Mouse (Mus musculus): ENCODE data around the gene Platr17. TPM values are rescaled to one million over a fixed set of nuclear protein-coding genes. Genes with fewer than 3 reads are reported as not detected.
A peak's percentile ranks its signal among the peaks of the same experiment; 100 is the strongest.
"Not testable (repeated sequence)": the region's sequence is repeated elsewhere in the genome, so short reads cannot be mapped to it uniquely, and the experiment has no call there.

Gene Platr17
- total and polyA plus RNA-seq, 2 experiments = 0.18 TPM; not detected in 1

GRCm38 (mm10) chr17:33889941-33890532 is 14.9 kb upstream of the Platr17 start:
- H3K27me3 ChIP-seq (ENCODE audit: control insufficient read depth, insufficient read depth, low read length); H3K27ac ChIP-seq (replicated peaks; ENCODE audit: insufficient read depth, low read depth, low read length); H3K79me2 ChIP-seq (ENCODE audit: control insufficient read depth, insufficient read depth, low read length); DNase-seq (ENCODE audit: extremely low read depth, low read depth, low spot score); H3K4me1 ChIP-seq (ENCODE audit: control insufficient read depth, insufficient read depth, low read length); H3K36me3 ChIP-seq (ENCODE audit: control insufficient read depth, insufficient read depth, low read length): not testable (repeated sequence)
- 2% methylated on average over 44 of the region's 44 CpGs for WGBS
- Histone ChIP-seq H3K9ac (ENCODE audit: low read depth, low read length) (peak overlapping the region; percentile 71), H3K4me3 (ENCODE audit: insufficient read depth, low read depth, low read length) (peak overlapping the region; percentile 82)

GRCm38 (mm10) chr17:33890533-33891059 is 14.3 kb upstream of the Platr17 start, which contains the start of gene Kifc1:
Kifc1 (minus strand) TSS chr17:33890661.
- DNase-seq (ENCODE audit: extremely low read depth, low read depth, low spot score) = peak; percentile 96
- TF ChIP-seq CTCF (IDR thresholded peaks at IDR 0.05; ENCODE audit: low read depth, low read length) (peak; percentile 97), POLR2A (IDR thresholded peaks at IDR 0.05; ENCODE audit: extremely low read depth, insufficient read depth, low read length) (no peak)
- H3K27ac ChIP-seq (replicated peaks; ENCODE audit: insufficient read depth, low read depth, low read length) = no peak within 1 kb of the TSS
- under 1% methylated on average over 49 of the region's 49 CpGs for WGBS
- no peaks in the 10 kb centered on the region for H3K36me3 ChIP-seq (ENCODE audit: control insufficient read depth, insufficient read depth, low read length)
- H3K79me2 ChIP-seq (ENCODE audit: control insufficient read depth, insufficient read depth, low read length) = 0 out of 2 replicates have a peak, but pooled peaks cover 6% of the 10 kb centered on the region
- no peaks in the 10 kb centered on the region for H3K27me3 ChIP-seq (ENCODE audit: control insufficient read depth, insufficient read depth, low read length)
- peak within 1 kb of the TSS; percentile 82 for H3K4me3 ChIP-seq (ENCODE audit: insufficient read depth, low read depth, low read length)
- H3K4me1 ChIP-seq (ENCODE audit: control insufficient read depth, insufficient read depth, low read length) = no peaks in the 10 kb centered on the region; the same call in 1 of the 2 replicates
- peak within 1 kb of the TSS; percentile 71 for H3K9ac ChIP-seq (ENCODE audit: low read depth, low read length)

GRCm38 (mm10) chr17:33891357-33891756 is 13.6 kb upstream of the Platr17 start:
- H3K27me3 ChIP-seq (ENCODE audit: control insufficient read depth, insufficient read depth, low read length) = no peaks in the 10 kb centered on the region
- TF ChIP-seq POLR2A (IDR thresholded peaks at IDR 0.05; ENCODE audit: extremely low read depth, insufficient read depth, low read length) (no peak), CTCF (IDR thresholded peaks at IDR 0.05; ENCODE audit: low read depth, low read length) (no peak)
- 37% methylated on average over 2 of the region's 2 CpGs for WGBS
- H3K79me2 ChIP-seq (ENCODE audit: control insufficient read depth, insufficient read depth, low read length) = 0 out of 2 replicates have a peak, but pooled peaks cover 6% of the 10 kb centered on the region
- H3K4me1 ChIP-seq (ENCODE audit: control insufficient read depth, insufficient read depth, low read length) = no peaks in the 10 kb centered on the region; the same call in 1 of the 2 replicates
- no peak overlapping the region for H3K9ac ChIP-seq (ENCODE audit: low read depth, low read length)
- DNase-seq (ENCODE audit: extremely low read depth, low read depth, low spot score) = no peak
- H3K36me3 ChIP-seq (ENCODE audit: control insufficient read depth, insufficient read depth, low read length) = no peaks in the 10 kb centered on the region
- H3K27ac ChIP-seq (replicated peaks; ENCODE audit: insufficient read depth, low read depth, low read length) = no peak overlapping the region
- no peak overlapping the region for H3K4me3 ChIP-seq (ENCODE audit: insufficient read depth, low read depth, low read length)

GRCm38 (mm10) chr17:33891892-33892291 is 13.0 kb upstream of the Platr17 start:
- H3K4me1 ChIP-seq (ENCODE audit: control insufficient read depth, insufficient read depth, low read length); H3K36me3 ChIP-seq (ENCODE audit: control insufficient read depth, insufficient read depth, low read length); H3K79me2 ChIP-seq (ENCODE audit: control insufficient read depth, insufficient read depth, low read length); H3K27me3 ChIP-seq (ENCODE audit: control insufficient read depth, insufficient read depth, low read length); DNase-seq (ENCODE audit: extremely low read depth, low read depth, low spot score); H3K4me3 ChIP-seq (ENCODE audit: insufficient read depth, low read depth, low read length); H3K9ac ChIP-seq (ENCODE audit: low read depth, low read length); H3K27ac ChIP-seq (replicated peaks; ENCODE audit: insufficient read depth, low read depth, low read length): not testable (repeated sequence)
- 76% methylated on average over 6 of the region's 6 CpGs for WGBS

- DNase-seq (ENCODE audit: extremely low read depth, low read depth, low spot score) = no peak
- 38% methylated on average over 7 of the region's 7 CpGs for WGBS
- Histone ChIP-seq H3K36me3 (ENCODE audit: control insufficient read depth, insufficient read depth, low read length) (no peaks in the 10 kb centered on the region), H3K9ac (ENCODE audit: low read depth, low read length) (no peak overlapping the region), H3K27ac (replicated peaks; ENCODE audit: insufficient read depth, low read depth, low read length) (no peak overlapping the region), H3K27me3 (ENCODE audit: control insufficient read depth, insufficient read depth, low read length) (no peaks in the 10 kb centered on the region), H3K79me2 (ENCODE audit: control insufficient read depth, insufficient read depth, low read length) (0 out of 2 replicates have a peak, but pooled peaks cover 6% of the 10 kb centered on the region), H3K4me3 (ENCODE audit: insufficient read depth, low read depth, low read length) (no peak overlapping the region), H3K4me1 (ENCODE audit: control insufficient read depth, insufficient read depth, low read length) (no peaks in the 10 kb centered on the region; the same call in 1 of the 2 replicates)
- TF ChIP-seq CTCF (IDR thresholded peaks at IDR 0.05; ENCODE audit: low read depth, low read length) (no peak), POLR2A (IDR thresholded peaks at IDR 0.05; ENCODE audit: extremely low read depth, insufficient read depth, low read length) (no peak)
Measured at GRCm38 (mm10) chr17:33892429-33892828, 12.5 kb upstream of the Platr17 start.

- WGBS = 72% methylated on average over 4 of the region's 4 CpGs
- not testable (repeated sequence) for H3K9ac ChIP-seq (ENCODE audit: low read depth, low read length); H3K4me3 ChIP-seq (ENCODE audit: insufficient read depth, low read depth, low read length); H3K27me3 ChIP-seq (ENCODE audit: control insufficient read depth, insufficient read depth, low read length); H3K27ac ChIP-seq (replicated peaks; ENCODE audit: insufficient read depth, low read depth, low read length); H3K79me2 ChIP-seq (ENCODE audit: control insufficient read depth, insufficient read depth, low read length); H3K4me1 ChIP-seq (ENCODE audit: control insufficient read depth, insufficient read depth, low read length); DNase-seq (ENCODE audit: extremely low read depth, low read depth, low spot score); H3K36me3 ChIP-seq (ENCODE audit: control insufficient read depth, insufficient read depth, low read length)
Measured at GRCm38 (mm10) chr17:33893011-33893410, 11.9 kb upstream of the Platr17 start.
